Mouse (Mus musculus) mesoderm, embryonic 11.5 days (tissue): ENCODE measurements around the gene Hectd2.
A peak's percentile ranks its signal among the peaks of the same experiment; 100 is the strongest.

Source experiments
- DNase-seq: peaks from one replicate; pipeline ENCODE4 v3.0.0-alpha.2; 2012; ENCODE audit warnings: low read depth, low spot score

The Hectd2 gene

GRCm38 (mm10) chr19:36554046-36554784 lies at the start of gene Hectd2:
TSS of gene Hectd2 (plus strand) at chr19:36554639.
- DNase-seq = peak; percentile 61

GRCm38 (mm10) chr19:36504716-36505115 lies 49.7 kb upstream of the Hectd2 start:
- DNase-seq = no peak

GRCm38 (mm10) chr19:36511305-36511704 lies 43.1 kb upstream of the Hectd2 start:
- no peak for DNase-seq

- no peak for DNase-seq
Observed at GRCm38 (mm10) chr19:36518461-36518860, 36.0 kb upstream of the Hectd2 start.

GRCm38 (mm10) chr19:36521568-36521967 lies 32.9 kb upstream of the Hectd2 start:
- no peak for DNase-seq

DNA sequence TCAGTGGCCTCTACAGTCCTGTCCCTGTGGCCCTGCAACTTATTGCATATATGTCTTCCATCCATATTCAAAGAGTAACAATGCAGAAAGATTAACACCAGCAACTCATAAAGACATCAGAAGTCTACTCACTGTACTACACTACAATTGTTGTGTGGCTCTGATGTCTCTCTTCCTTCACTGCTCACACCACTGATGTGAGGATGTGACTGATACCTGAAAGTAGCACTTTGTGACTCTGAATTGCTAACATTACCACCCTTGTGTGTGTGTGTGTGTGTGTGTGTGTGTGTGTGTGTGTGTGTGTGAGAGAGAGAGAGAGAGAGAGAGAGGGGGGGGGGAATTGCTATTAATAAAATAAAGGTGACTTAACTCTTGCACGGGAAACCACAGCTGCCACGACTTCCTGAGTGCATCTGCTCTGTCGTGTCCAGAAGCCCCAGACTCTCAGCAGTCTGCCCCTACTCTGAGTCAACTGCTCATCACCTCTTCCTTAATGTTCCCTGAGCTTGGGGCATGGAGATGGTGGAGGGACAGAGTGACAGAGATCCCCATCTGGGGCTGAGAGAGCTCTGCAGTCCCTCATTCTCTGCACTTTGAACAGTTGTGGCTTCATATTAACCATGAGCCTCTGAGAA lies 31.8 kb upstream of the Hectd2 start:
- DNase-seq = no peak

- no peak for DNase-seq
Observed at GRCm38 (mm10) chr19:36525071-36525470, 29.4 kb upstream of the Hectd2 start.

- peak; percentile 36 for DNase-seq
Observed at GRCm38 (mm10) chr19:36533082-36533481, 21.4 kb upstream of the Hectd2 start.

DNA sequence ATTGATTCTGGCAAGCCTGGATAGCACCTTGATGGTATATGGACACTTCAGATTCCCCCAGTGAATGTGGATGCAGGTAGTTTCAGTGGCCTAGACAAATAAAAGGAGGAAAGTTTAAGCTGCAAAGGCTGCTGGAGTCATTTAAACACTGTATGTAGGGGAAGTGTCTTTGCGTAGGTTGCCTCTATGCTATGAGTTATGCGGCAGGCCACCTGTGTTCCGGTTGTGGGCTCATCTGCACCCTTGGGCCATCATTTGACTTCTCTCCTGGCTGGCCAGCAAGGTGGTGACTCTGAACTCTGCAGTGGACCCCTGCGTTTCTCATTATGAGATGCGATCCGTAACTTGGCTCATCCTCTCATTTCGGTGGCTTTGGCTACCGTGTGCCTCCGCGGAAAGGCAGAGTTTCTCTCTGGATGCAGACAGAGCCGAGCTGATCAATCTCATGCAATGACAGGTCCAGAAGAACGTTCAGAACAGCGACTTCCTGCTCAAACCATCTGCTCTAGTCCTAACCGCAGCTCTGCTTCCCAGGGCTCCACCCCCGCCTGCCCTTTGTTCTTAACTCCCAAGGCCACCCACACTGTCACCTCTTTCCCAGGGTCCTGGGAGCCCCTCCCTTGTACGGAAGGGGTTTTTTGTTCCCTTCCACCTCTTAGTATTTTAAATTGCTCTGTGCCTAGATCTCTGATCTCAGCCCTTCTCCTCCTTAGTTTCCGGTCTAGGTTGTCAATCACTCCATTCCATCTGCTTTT lies 20.3 kb upstream of the Hectd2 start:
- peak; percentile 49 for DNase-seq

DNA sequence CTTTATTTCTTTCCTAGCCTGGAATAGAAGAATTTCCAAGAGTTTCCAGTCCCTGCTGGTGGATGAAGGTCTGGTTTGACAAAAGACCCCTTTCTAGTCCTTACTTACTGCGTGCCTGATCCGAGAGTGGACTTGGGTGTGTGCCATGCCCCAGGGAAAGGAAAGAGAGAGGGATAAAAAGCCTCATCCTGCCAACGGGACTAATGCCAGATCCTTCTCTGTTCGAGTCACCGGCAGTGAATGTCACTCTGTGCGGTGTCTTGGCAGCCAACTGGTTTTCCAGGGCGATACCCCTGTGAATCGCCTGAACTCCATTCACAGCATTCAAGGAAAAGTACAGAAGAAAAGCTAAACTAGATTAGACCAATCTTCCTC lies 19.7 kb upstream of the Hectd2 start:
- DNase-seq = no peak

DNA sequence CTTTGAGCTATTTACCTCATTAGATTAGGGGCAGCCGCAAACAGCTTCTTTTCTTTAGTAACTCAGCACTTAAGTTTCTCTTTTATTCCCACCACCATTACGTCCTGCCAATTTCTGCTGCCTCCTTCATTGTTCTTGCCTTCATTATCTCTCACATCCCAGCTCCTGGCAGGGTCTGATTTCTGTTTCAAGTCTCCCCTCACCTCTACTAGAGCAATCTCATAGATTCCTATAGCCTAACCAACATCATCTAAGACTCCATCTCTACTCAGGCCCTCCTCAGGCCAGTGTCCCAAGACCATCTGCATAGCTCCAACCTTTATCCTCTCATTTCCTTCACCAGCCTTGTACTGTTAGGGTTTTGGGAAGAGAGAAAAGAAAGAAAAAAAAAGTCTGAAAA lies 19.3 kb upstream of the Hectd2 start:
- DNase-seq = no peak

GRCm38 (mm10) chr19:36535878-36536277 lies 18.6 kb upstream of the Hectd2 start:
- no peak for DNase-seq

GRCm38 (mm10) chr19:36536929-36537328 lies 17.5 kb upstream of the Hectd2 start:
- DNase-seq = no peak

DNA sequence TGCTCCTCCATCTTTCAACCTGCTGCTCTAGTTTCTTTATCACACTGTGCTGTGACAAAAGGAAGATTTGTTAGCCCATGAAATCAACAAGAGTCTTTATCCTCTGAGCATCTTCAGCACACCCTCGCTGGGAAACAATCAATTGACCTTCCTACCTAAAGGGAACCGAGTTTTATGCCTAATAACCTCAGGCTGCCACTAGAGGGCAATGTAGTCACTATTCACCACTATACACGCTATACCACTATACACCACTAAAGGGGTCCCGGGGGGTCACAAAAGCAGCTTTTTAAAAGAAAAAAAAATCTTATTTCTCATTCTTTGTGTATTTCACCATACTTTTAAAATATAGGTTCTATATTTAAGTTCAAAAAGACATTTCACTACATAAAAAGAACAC lies 15.9 kb upstream of the Hectd2 start:
- DNase-seq = peak; percentile 81

DNA sequence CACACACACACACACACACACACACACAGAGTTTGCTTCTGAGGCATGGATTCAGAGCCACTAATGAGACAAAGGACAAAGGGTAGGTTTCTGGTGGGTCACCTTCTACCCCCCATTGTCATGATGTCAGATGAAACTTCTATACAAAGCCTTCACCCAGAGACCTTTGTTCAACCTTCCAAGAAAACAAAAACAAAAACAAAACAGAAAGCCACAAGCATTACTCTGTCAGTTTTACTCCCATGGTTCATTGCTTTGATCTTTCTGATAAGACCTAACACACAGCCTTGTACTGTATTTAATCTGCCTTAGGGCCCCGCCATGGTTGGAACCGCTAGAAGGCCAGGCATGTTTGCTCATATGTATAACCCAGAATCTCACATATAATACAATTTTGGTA lies 15.1 kb upstream of the Hectd2 start:
- no peak for DNase-seq

DNA sequence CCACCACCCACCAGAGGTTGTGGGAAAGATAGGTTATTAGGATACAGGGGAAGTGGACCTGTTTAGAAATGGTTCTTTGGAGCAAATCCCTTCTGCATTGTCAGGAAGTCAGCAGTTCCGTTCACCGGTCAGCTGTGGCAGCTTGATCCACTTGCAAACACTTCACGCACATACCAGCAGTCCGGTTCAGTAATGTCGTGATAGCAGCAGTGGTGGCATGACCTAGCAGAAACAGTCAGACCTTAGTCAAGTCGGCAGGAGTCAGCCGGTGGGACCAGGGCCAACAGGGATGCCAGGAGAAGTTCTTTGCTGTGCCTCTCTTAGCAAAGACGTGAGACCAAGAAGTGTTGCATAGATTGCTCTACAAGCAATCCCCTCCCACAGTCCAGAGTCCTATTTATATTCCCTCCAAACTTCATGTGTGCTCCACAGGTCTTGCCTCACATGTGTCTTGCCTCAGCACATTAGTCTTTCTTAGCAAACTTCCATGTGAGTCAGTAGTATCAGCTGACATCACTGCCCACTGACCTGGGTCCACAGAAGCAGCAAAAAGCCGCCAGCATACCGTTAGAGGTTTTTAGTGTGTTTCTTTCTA lies 14.3 kb upstream of the Hectd2 start:
- no peak for DNase-seq

- no peak for DNase-seq
Observed at GRCm38 (mm10) chr19:36540776-36541175, 13.7 kb upstream of the Hectd2 start.

GRCm38 (mm10) chr19:36553561-36554045 lies 836 bp upstream of the Hectd2 start:
- DNase-seq = no peak

DNA sequence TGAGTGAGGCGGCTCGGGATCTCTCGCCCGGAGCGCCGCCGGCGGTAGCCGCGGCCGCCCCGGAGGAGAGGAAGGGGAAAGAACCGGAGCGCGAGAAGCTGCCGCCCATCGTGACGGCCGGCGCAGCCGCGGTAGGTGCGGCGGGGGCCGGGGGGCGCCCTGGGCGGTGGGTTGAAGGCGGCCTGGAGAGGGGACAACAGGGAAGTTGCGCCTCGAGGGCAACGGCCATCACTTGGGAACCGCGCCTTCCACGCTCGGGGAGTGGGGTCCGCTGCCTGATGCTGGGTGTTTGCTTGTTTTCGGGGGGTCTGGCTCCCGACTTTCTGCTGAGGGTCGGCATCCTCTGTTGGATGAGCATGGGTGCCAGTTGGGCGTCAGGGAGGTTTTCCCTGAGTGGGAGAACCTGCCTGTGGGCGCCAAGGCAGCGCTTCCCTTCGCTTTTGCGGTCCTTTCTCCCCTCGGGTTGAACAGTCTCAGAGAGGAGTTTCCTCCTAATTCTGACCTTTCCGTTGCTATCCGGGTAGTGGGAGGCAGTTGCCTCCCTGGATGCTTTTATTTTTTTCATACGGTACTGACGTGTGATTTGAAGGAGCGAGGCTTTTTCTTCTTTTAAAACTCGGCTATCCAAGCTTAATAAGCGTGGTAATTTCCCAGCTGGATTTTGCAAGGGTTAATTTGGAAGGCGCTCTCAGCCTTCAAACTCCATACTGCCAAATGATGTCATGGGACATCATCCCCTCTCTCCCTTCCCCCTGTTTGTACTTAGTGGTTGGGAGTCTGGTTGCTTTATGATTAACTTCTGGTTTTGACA lies 551 bp downstream of the Hectd2 start:
- peak; percentile 56 for DNase-seq

DNA sequence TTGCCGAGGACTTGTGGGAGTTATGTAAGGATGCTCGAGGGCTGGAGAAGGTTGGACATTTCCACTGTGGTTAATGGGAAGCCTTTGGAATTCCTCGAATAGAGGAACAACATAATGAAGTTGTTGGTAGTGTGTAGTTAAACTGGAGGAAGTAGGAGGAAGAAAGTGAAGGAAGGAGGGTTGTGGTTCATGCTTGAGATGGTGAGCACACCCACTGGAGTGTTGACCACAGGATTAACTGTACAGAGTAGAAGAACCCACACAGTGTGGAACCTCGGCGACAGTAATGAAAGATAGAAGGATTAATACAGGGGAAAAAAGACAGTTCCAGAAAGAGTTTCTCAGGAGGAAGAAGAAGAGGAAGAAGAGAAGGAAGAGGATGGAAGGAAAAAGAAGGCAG lies 4.9 kb downstream of the Hectd2 start:
- no peak for DNase-seq

DNA sequence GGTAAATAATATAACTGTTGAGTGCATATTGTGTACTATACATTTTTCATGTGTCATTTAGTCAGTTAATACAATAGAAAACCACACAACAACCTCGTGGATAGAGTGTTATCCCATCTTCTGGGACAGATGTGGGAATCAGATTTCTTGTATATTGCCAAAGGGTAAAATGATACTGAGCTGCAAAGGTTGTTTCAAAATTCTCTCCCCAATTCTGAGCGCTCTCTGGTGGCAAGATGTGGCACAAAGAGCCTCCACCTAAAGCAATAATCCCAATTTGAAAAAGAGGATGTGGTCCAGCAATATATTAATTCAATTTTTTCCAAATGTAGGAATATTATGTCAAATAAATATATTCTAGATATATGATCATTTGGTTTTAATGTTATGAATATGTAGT lies 5.7 kb downstream of the Hectd2 start:
- DNase-seq = no peak
